Comparison of ENCODE assay signal across 13 mouse cellular contexts in the genomic region with DNA sequence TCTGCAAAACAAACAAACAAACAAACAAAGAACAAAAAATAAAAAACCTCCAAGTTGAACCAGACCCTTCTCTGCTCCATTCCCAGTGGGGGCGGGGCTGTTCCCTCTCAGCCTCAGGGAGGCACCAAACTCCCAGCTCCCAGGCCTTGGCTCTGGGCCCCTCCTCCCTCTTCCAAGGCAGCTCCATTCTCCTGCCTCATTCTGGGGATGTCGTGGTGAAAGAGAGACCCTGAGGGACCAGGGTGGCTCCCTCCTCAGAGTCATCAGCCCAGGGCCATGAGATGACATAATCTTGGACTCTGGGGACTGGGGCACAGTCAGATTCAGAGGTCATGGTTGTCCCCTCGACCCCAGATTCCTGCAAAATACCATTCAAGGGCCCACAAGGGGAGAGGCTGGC. TPM values are rescaled to one million over a fixed set of nuclear protein-coding genes. Genes with fewer than 3 reads are reported as not detected.
A peak's percentile ranks its signal among the peaks of the same experiment; 100 is the strongest.
DNase-seq lines count a peak whose midpoint lies in the region; ATAC-seq and TF ChIP-seq lines count a peak whose summit lies in the region.
"Had no signal": no experiment of that assay in that cellular context is flagged by ENCODE, and none has a peak within 500 bp of the region (broad histone marks: within the 10 kb centered on the region; RNA-seq: fewer than 3 reads in every experiment).

No protein-coding gene starts in this region.

- no peak for ATAC-seq in heart, embryonic 13.5 days (ENCODE audit: extremely low read depth, insufficient number of reproducible peaks, low FRiP score, low TSS enrichment)
- 0 out of 2 replicates have a peak, but pooled peaks have one; percentile 1 for ATAC-seq in lung, embryonic 16.5 days (ENCODE audit: low read depth)
- ATAC-seq in liver, embryonic 14.5 days (ENCODE audit: insufficient read depth): no peak
- no peak for ATAC-seq in cerebellum, adult (ENCODE audit: insufficient number of reproducible peaks, low FRiP score, low TSS enrichment)

- H3K9ac ChIP-seq in heart, embryonic 13.5 days: peak overlapping the region; percentile 38; the same call in 1 of the 2 replicates
- no peak overlapping the region for H3K9ac ChIP-seq in lung, embryonic 16.5 days (ENCODE audit: low read length)
- H3K9ac ChIP-seq in liver, embryonic 14.5 days (replicated peaks): peak overlapping the region; percentile 18; the same call in 1 of the 2 replicates
- H3K9ac ChIP-seq: limb, embryonic 13.5 days; neural tube, embryonic 15.5 days had no signal

- H3K36me3 ChIP-seq in heart, embryonic 13.5 days: no peaks in the 10 kb centered on the region
- H3K36me3 ChIP-seq in lung, embryonic 16.5 days (ENCODE audit: control insufficient read depth, insufficient read depth, low read length): no peaks in the 10 kb centered on the region
- no peaks in the 10 kb centered on the region for H3K36me3 ChIP-seq in liver, embryonic 14.5 days (replicated peaks; ENCODE audit: control insufficient read depth, insufficient read depth, low read depth)
- H3K36me3 ChIP-seq: limb, embryonic 13.5 days; neural tube, embryonic 15.5 days had no signal

- no peak for TF ChIP-seq CTCF in lung, adult 2 months (IDR thresholded peaks at IDR 0.05; ENCODE audit: insufficient read depth, low read length)
- TF ChIP-seq CTCF in liver, embryonic 14.5 days (IDR thresholded peaks at IDR 0.05; ENCODE audit: low read depth): no peak

- no peak for TF ChIP-seq EP300 in liver, embryonic 14.5 days (IDR thresholded peaks at IDR 0.05; ENCODE audit: low read depth)

- DNase-seq in adrenal gland, adult 2 months: peak; percentile 24
- DNase-seq in adrenal gland, adult 8-10 months: no peak
- DNase-seq in heart, adult 9 months (ENCODE audit: low spot score in 2 of 2): no peak
- DNase-seq in lung, adult 2 months: no peak
- DNase-seq in liver, embryonic 14.5 days (ENCODE audit: low read depth in 3 of 3, low spot score in 3 of 3): no peak

- no peak overlapping the region for H3K4me3 ChIP-seq in heart, embryonic 13.5 days
- no peak overlapping the region for H3K4me3 ChIP-seq in lung, embryonic 16.5 days (ENCODE audit: low read length)
- H3K4me3 ChIP-seq in lung, adult 2 months (replicated peaks; ENCODE audit: extremely low read depth, low read depth, low read length): no peak overlapping the region
- H3K4me3 ChIP-seq in liver, embryonic 14.5 days (ENCODE audit: insufficient read depth in 1 of 2, low read depth in 2 of 2, low read length in 2 of 2): no peak overlapping the region
- H3K4me3 ChIP-seq: limb, embryonic 13.5 days; neural tube, embryonic 15.5 days had no signal

- TF ChIP-seq POLR2A in lung, adult 2 months (IDR thresholded peaks at IDR 0.05; ENCODE audit: borderline replicate concordance, extremely low read depth, low read depth, low read length): no peak

- no peak overlapping the region for H3K27ac ChIP-seq in heart, embryonic 13.5 days (replicated peaks)
- H3K27ac ChIP-seq in lung, embryonic 16.5 days (ENCODE audit: low read length): no peak overlapping the region
- H3K27ac ChIP-seq in liver, embryonic 14.5 days: peak overlapping the region; percentile 29; the same call in 1 of the 2 replicates
- H3K27ac ChIP-seq: kidney, postnatal 0 days; limb, embryonic 13.5 days; neural tube, embryonic 15.5 days had no signal

- peaks cover 19% of the 10 kb centered on the region for H3K27me3 ChIP-seq in heart, embryonic 13.5 days (replicated peaks)
- no peaks in the 10 kb centered on the region for H3K27me3 ChIP-seq in lung, embryonic 16.5 days (ENCODE audit: control insufficient read depth, insufficient read depth, low read depth, low read length)
- H3K27me3 ChIP-seq in liver, embryonic 14.5 days (ENCODE audit: control insufficient read depth, insufficient read depth, low read length): peaks cover 5% of the 10 kb centered on the region; the same call in 1 of the 2 replicates
- H3K27me3 ChIP-seq: neural tube, embryonic 15.5 days had no signal

- H3K4me1 ChIP-seq in heart, embryonic 13.5 days: peaks cover 8% of the 10 kb centered on the region
- H3K4me1 ChIP-seq in lung, embryonic 16.5 days (replicated peaks; ENCODE audit: control insufficient read depth, insufficient read depth, low read length): no peaks in the 10 kb centered on the region
- H3K4me1 ChIP-seq in lung, adult 2 months (ENCODE audit: control insufficient read depth, insufficient read depth, low read length): no peaks in the 10 kb centered on the region
- H3K4me1 ChIP-seq in liver, embryonic 14.5 days (replicated peaks; ENCODE audit: control insufficient read depth in 2 of 2, insufficient read depth in 2 of 2, low read length in 1 of 2): peaks cover 21% of the 10 kb centered on the region in 2 experiments
- H3K4me1 ChIP-seq: limb, embryonic 13.5 days had no signal

- WGBS in heart, embryonic 13.5 days: 28% methylated on average over 3 of the region's 3 CpGs
- WGBS in lung, embryonic 16.5 days: 14% methylated on average over 3 of the region's 3 CpGs
- 28% methylated on average over 3 of the region's 3 CpGs for WGBS in lung, adult 2 months
- 36% methylated on average over 3 of the region's 3 CpGs for WGBS in liver, embryonic 14.5 days (ENCODE audit: insufficient replicate concordance)

- no peak overlapping the region for H3K4me2 ChIP-seq in heart, embryonic 13.5 days
- no peak overlapping the region for H3K4me2 ChIP-seq in lung, embryonic 16.5 days (ENCODE audit: low read depth, low read length)
- no peak overlapping the region for H3K4me2 ChIP-seq in liver, embryonic 14.5 days (ENCODE audit: low read depth)
- H3K4me2 ChIP-seq: limb, embryonic 13.5 days; neural tube, embryonic 15.5 days had no signal

- H3K9me3 ChIP-seq in heart, embryonic 13.5 days: no peaks in the 10 kb centered on the region
- no peaks in the 10 kb centered on the region for H3K9me3 ChIP-seq in lung, embryonic 16.5 days (ENCODE audit: control insufficient read depth, low read length)
- H3K9me3 ChIP-seq in liver, embryonic 14.5 days (ENCODE audit: control insufficient read depth, low read length): no peaks in the 10 kb centered on the region
- H3K9me3 ChIP-seq: limb, embryonic 13.5 days; neural tube, embryonic 15.5 days had no signal

RNA-seq across cellular contexts. Expression of a gene that starts 4.9 kb away (rescaled TPM):
- not detected for total RNA-seq in adrenal gland, adult 2 months (2021)
- polyA plus RNA-seq in adrenal gland, adult 2 months (2012; rRNA removed): 0.18 and 0.21 TPM in 2 replicates
- under 1 TPM in 1 of 4 experiments, not detected in 3; 0.18 TPM for total RNA-seq in adrenal gland, adult 8-10 months (2022)
- 0.05 and 0.07 TPM in 2 replicates for polyA plus RNA-seq in heart, embryonic 13.5 days (2015; fragmentation: Nextera tagmentation; extraction: Ambion mirVana)
- polyA plus RNA-seq in lung, embryonic 16.5 days (2015; fragmentation: Nextera tagmentation; extraction: Ambion mirVana): 0.08 TPM in 1 of 2 replicates, not detected in the other
- polyA plus RNA-seq in lung, adult 2 months (2012; rRNA removed): 0.06 and 0.07 TPM in 2 replicates
- 0.05 and 0.06 TPM in 2 replicates for polyA plus RNA-seq in liver, embryonic 14.5 days (2012; rRNA removed)
- not detected in 2 replicates for polyA plus RNA-seq in liver, embryonic 14.5 days (2014; fragmentation: Nextera tagmentation; extraction: Ambion mirVana)
- total RNA-seq: heart, postnatal 14 days; megakaryocyte-erythroid progenitor cell, adult 5-6 weeks had no signal

RNA-seq across cellular contexts. Expression of a gene that starts 21.5 kb away (rescaled TPM):
- total RNA-seq in adrenal gland, adult 2 months (2021): 10 to 100 TPM; 28.5 to 35.2 TPM
- 114 and 116 TPM in 2 replicates for polyA plus RNA-seq in adrenal gland, adult 2 months (2012; rRNA removed)
- 10 to 100 TPM; 28.1 to 45.3 (median 36.1) TPM for total RNA-seq in adrenal gland, adult 8-10 months (2022)
- 27.7 and 28.5 TPM in 2 replicates for polyA plus RNA-seq in heart, embryonic 13.5 days (2015; fragmentation: Nextera tagmentation; extraction: Ambion mirVana)
- 43.0 and 43.2 TPM in 2 replicates for polyA plus RNA-seq in lung, embryonic 16.5 days (2015; fragmentation: Nextera tagmentation; extraction: Ambion mirVana)
- polyA plus RNA-seq in lung, adult 2 months (2012; rRNA removed): 91.7 and 93.9 TPM in 2 replicates
- polyA plus RNA-seq in liver, embryonic 14.5 days (2012; rRNA removed): 76.1 and 82.4 TPM in 2 replicates
- polyA plus RNA-seq in liver, embryonic 14.5 days (2014; fragmentation: Nextera tagmentation; extraction: Ambion mirVana): 34.7 and 44.5 TPM in 2 replicates

RNA-seq across cellular contexts. Expression of a gene that starts 21.6 kb away (rescaled TPM):
- 10 to 100 TPM; 22.3 to 36.2 TPM for total RNA-seq in adrenal gland, adult 2 months (2021)
- 91.9 and 107 TPM in 2 replicates for polyA plus RNA-seq in adrenal gland, adult 2 months (2012; rRNA removed)
- total RNA-seq in adrenal gland, adult 8-10 months (2022): 10 to 100 TPM; 27.4 to 54.4 (median 34.0) TPM
- 157 and 171 TPM in 2 replicates for polyA plus RNA-seq in heart, embryonic 13.5 days (2015; fragmentation: Nextera tagmentation; extraction: Ambion mirVana)
- 193 and 234 TPM in 2 replicates for polyA plus RNA-seq in lung, embryonic 16.5 days (2015; fragmentation: Nextera tagmentation; extraction: Ambion mirVana)
- 78.5 and 79.1 TPM in 2 replicates for polyA plus RNA-seq in lung, adult 2 months (2012; rRNA removed)
- polyA plus RNA-seq in liver, embryonic 14.5 days (2012; rRNA removed): 196 and 215 TPM in 2 replicates
- polyA plus RNA-seq in liver, embryonic 14.5 days (2014; fragmentation: Nextera tagmentation; extraction: Ambion mirVana): 178 and 181 TPM in 2 replicates

RNA-seq across cellular contexts. Expression of a gene that starts 24.2 kb away (rescaled TPM):
- 100 to 1,000 TPM; 174 to 231 TPM for total RNA-seq in adrenal gland, adult 2 months (2021)
- 236 and 243 TPM in 2 replicates for polyA plus RNA-seq in adrenal gland, adult 2 months (2012; rRNA removed)
- 100 to 1,000 TPM; 154 to 235 (median 185) TPM for total RNA-seq in adrenal gland, adult 8-10 months (2022)
- polyA plus RNA-seq in heart, embryonic 13.5 days (2015; fragmentation: Nextera tagmentation; extraction: Ambion mirVana): 285 and 314 TPM in 2 replicates
- 284 and 297 TPM in 2 replicates for polyA plus RNA-seq in lung, embryonic 16.5 days (2015; fragmentation: Nextera tagmentation; extraction: Ambion mirVana)
- polyA plus RNA-seq in lung, adult 2 months (2012; rRNA removed): 157 and 196 TPM in 2 replicates
- 114 and 145 TPM in 2 replicates for polyA plus RNA-seq in liver, embryonic 14.5 days (2012; rRNA removed)
- 201 and 208 TPM in 2 replicates for polyA plus RNA-seq in liver, embryonic 14.5 days (2014; fragmentation: Nextera tagmentation; extraction: Ambion mirVana)

RNA-seq across cellular contexts. Expression of a gene that starts 32.8 kb away (rescaled TPM):
- total RNA-seq in adrenal gland, adult 2 months (2021): 10 to 100 TPM in 1 of 2 experiments, 1 to 10 TPM in 1; 8.5 to 16.7 TPM
- 13.8 and 18.7 TPM in 2 replicates for polyA plus RNA-seq in adrenal gland, adult 2 months (2012; rRNA removed)
- 10 to 100 TPM in 3 of 4 experiments, 1 to 10 TPM in 1; 8.4 to 21.5 (median 15.9) TPM for total RNA-seq in adrenal gland, adult 8-10 months (2022)
- polyA plus RNA-seq in heart, embryonic 13.5 days (2015; fragmentation: Nextera tagmentation; extraction: Ambion mirVana): 0.16 and 0.34 TPM in 2 replicates
- polyA plus RNA-seq in lung, embryonic 16.5 days (2015; fragmentation: Nextera tagmentation; extraction: Ambion mirVana): 0.15 and 0.44 TPM in 2 replicates
- 0.10 and 0.31 TPM in 2 replicates for polyA plus RNA-seq in lung, adult 2 months (2012; rRNA removed)
- 0.01 TPM in 1 of 2 replicates, not detected in the other for polyA plus RNA-seq in liver, embryonic 14.5 days (2012; rRNA removed)
- 0.04 TPM in 1 of 2 replicates, not detected in the other for polyA plus RNA-seq in liver, embryonic 14.5 days (2014; fragmentation: Nextera tagmentation; extraction: Ambion mirVana)
